Mouse (Mus musculus) G1E (cell line): ENCODE data around the gene Svbp. TPM values are rescaled to one million over a fixed set of nuclear protein-coding genes. Genes with fewer than 3 reads are reported as not detected.

ENCODE experiments used
- ATAC-seq: 2 replicates; pipeline ENCODE4 v1.8.0; 2016; ENCODE audit warnings: mild to moderate bottlenecking; ENCODE audit not compliant: insufficient number of reproducible peaks, poor library complexity, low FRiP score, severe bottlenecking; ENCODE audit errors: extremely low read depth
- DNase-seq: peaks from one replicate; pipeline ENCODE4 v3.0.0; 2012; ENCODE audit warnings: low spot score
- H3K27me3 ChIP-seq: 2 replicates; pipeline ENCODE4 v1.6.1; 2012; ENCODE audit warnings: mild to moderate bottlenecking, low read length, inconsistent platforms; ENCODE audit not compliant: insufficient read depth
- H3K36me3 ChIP-seq: replicated peaks from 2 replicates; pipeline ENCODE3; 2012; ENCODE audit warnings: mild to moderate bottlenecking, inconsistent platforms
- H3K4me1 ChIP-seq: 2 replicates; pipeline ENCODE4 v1.6.1; 2012; ENCODE audit warnings: low read depth, low read length, inconsistent platforms, mixed read lengths; ENCODE audit not compliant: insufficient read depth
- H3K4me3 ChIP-seq: 2 replicates; pipeline ENCODE4 v1.5.1; 2012; ENCODE audit warnings: low read depth, mild to moderate bottlenecking, inconsistent platforms, low read length, moderate library complexity, mixed read lengths
- H3K9me3 ChIP-seq: replicated peaks from 2 replicates; pipeline ENCODE4 v1.6.1; 2012; ENCODE audit warnings: inconsistent platforms
- CTCF ChIP-seq: IDR thresholded peaks from 2 replicates; pipeline ENCODE4 v1.5.1; 2012; ENCODE audit warnings: low read depth, low read length, inconsistent platforms, mixed read lengths
- GATA1 ChIP-seq: IDR thresholded peaks from 2 replicates; pipeline ENCODE4 v1.6.1; 2012; ENCODE audit warnings: borderline replicate concordance, low read length, inconsistent platforms, mixed read lengths
- GATA2 ChIP-seq: IDR thresholded peaks from 2 replicates; pipeline ENCODE4 v1.6.1; 2012; ENCODE audit warnings: low read depth, low read length, inconsistent platforms, borderline replicate concordance
- POLR2AphosphoS5 ChIP-seq: IDR thresholded peaks from 2 replicates; pipeline ENCODE4 v1.6.1; 2012; ENCODE audit warnings: low read depth, low read length, inconsistent platforms; ENCODE audit not compliant: insufficient replicate concordance
- TAL1 ChIP-seq: conservative IDR thresholded peaks from 2 replicates; pipeline ENCODE4 v1.6.1; 2012; ENCODE audit warnings: low read depth, low read length, inconsistent platforms, mixed read lengths
- polyA plus RNA-seq: library from polyadenylated mRNA; stranded (reverse); fragments of >175 nt; gene quantifications from 2 replicates; pipeline ENCODE4 v1.2.3, GENCODE M21; 2012
- total RNA-seq, 2 experiments: library from RNA; stranded (forward) in 1 of 2; stranded (reverse) in 1 of 2; fragments of 200-1000 nt in 1 of 2; fragments of >200 nt in 1 of 2; fragmentation: Nextera tagmentation in 1 of 2; gene quantifications; 2 replicates each; pipeline ENCODE4 v1.2.3; 2014 to 2017

Gene Svbp
- total and polyA plus RNA-seq, 3 experiments: 47.3 to 560 (median 119) TPM

- DNase-seq: peak; percentile 98
- Histone ChIP-seq H3K4me3 (peak within 1 kb of the TSS; percentile 94), H3K27me3 (no peaks in the 10 kb centered on the region; the same call in 1 of the 2 replicates), H3K9me3 (no peaks in the 10 kb centered on the region), H3K36me3 (peaks cover 71% of the 10 kb centered on the region), H3K4me1 (peaks cover 52% of the 10 kb centered on the region)
- TF ChIP-seq POLR2AphosphoS5: peak; percentile 83
- TF ChIP-seq TAL1: no peak
- peak; percentile 99 for ATAC-seq
Observed at GRCm38 (mm10) chr4:119173851-119174453, 21.2 kb upstream of the Svbp start, which contains the start of gene Zfp691. Gene Zfp691 (minus strand): TSS chr4:119174195.

- H3K36me3 ChIP-seq: peaks cover 73% of the 10 kb centered on the region
- peaks cover 65% of the 10 kb centered on the region for H3K4me1 ChIP-seq
- no peak for ATAC-seq
Observed at GRCm38 (mm10) chr4:119177702-119178101, 17.4 kb upstream of the Svbp start.

GRCm38 (mm10) chr4:119178331-119178730, 16.8 kb upstream of the Svbp start:
- ATAC-seq (no peak), DNase-seq (no peak)
- H3K4me3 ChIP-seq: no peak overlapping the region
- H3K27me3 ChIP-seq: no peaks in the 10 kb centered on the region; the same call in 1 of the 2 replicates
- TF ChIP-seq CTCF (no peak), POLR2AphosphoS5 (no peak), GATA2 (no peak)
- peaks cover 65% of the 10 kb centered on the region for H3K4me1 ChIP-seq
- peaks cover 79% of the 10 kb centered on the region for H3K36me3 ChIP-seq
- H3K9me3 ChIP-seq: no peaks in the 10 kb centered on the region

More at GRCm38 (mm10) chr4:119177702-119178101, 17.4 kb upstream of the Svbp start:
- no peaks in the 10 kb centered on the region; the same call in 1 of the 2 replicates for H3K27me3 ChIP-seq
- DNase-seq: no peak
- H3K4me3 ChIP-seq: no peak overlapping the region
- TF ChIP-seq CTCF (no peak), GATA1 (no peak), POLR2AphosphoS5 (no peak), GATA2 (no peak), TAL1 (no peak)
- H3K9me3 ChIP-seq: no peaks in the 10 kb centered on the region

GRCm38 (mm10) chr4:119180133-119180707, 14.9 kb upstream of the Svbp start:
- Histone ChIP-seq H3K9me3 (no peaks in the 10 kb centered on the region), H3K4me3 (no peak overlapping the region), H3K36me3 (peaks cover 98% of the 10 kb centered on the region), H3K4me1 (peaks cover 74% of the 10 kb centered on the region), H3K27me3 (no peaks in the 10 kb centered on the region; the same call in 1 of the 2 replicates)
- TF ChIP-seq TAL1: no peak; the same call in 1 of the 2 replicates
- TF ChIP-seq GATA1: no peak
- no peak for TF ChIP-seq POLR2AphosphoS5
- TF ChIP-seq GATA2: no peak
- TF ChIP-seq CTCF: no peak; the same call in 1 of the 2 replicates
- peak; percentile 30 for ATAC-seq
- DNase-seq: peak; percentile 24

GRCm38 (mm10) chr4:119181456-119181855, 13.7 kb upstream of the Svbp start:
- no peaks in the 10 kb centered on the region for H3K9me3 ChIP-seq
- DNase-seq: no peak
- TF ChIP-seq GATA2 (no peak), POLR2AphosphoS5 (no peak), CTCF (no peak), TAL1 (no peak), GATA1 (no peak)
- no peak overlapping the region for H3K4me3 ChIP-seq
- ATAC-seq: no peak
- no peaks in the 10 kb centered on the region; the same call in 1 of the 2 replicates for H3K27me3 ChIP-seq
- H3K4me1 ChIP-seq: peaks cover 83% of the 10 kb centered on the region
- H3K36me3 ChIP-seq: peaks cover 99% of the 10 kb centered on the region

- Histone ChIP-seq H3K36me3 (peaks cover 98% of the 10 kb centered on the region), H3K4me1 (peaks cover 84% of the 10 kb centered on the region), H3K4me3 (no peak overlapping the region), H3K27me3 (no peaks in the 10 kb centered on the region), H3K9me3 (no peaks in the 10 kb centered on the region)
- no peak for DNase-seq
- TF ChIP-seq GATA2 (no peak), CTCF (no peak), GATA1 (no peak), TAL1 (no peak), POLR2AphosphoS5 (no peak)
- ATAC-seq: no peak
Observed at GRCm38 (mm10) chr4:119183525-119183924, 11.6 kb upstream of the Svbp start.
